Mouse (Mus musculus) stomach, embryonic 15.5 days (tissue): Measurements from ENCODE around the gene Vipr2. TPM values are rescaled to one million over a fixed set of nuclear protein-coding genes. Genes with fewer than 3 reads are reported as not detected.

ENCODE experiments used
- ATAC-seq: fragments of 200-750 bp; cut with Nextera tagmentation; 2 replicates; pipeline ENCODE4 v1.8.0; 2017; ENCODE audit warnings: low read depth, moderate number of reproducible peaks, moderate TSS enrichment; ENCODE audit not compliant: insufficient read depth, low FRiP score
- H3K27ac ChIP-seq: fragments of 300-500 bp; sonication (generic); 2 replicates; pipeline ENCODE4 v1.5.1; 2015; ENCODE audit warnings: mild to moderate bottlenecking, inconsistent platforms
- H3K27me3 ChIP-seq: fragments of 300-500 bp; sonication (generic); replicated peaks from 2 replicates; pipeline ENCODE4 v1.6.1; 2015; ENCODE audit warnings: inconsistent platforms
- H3K36me3 ChIP-seq: fragments of 300-500 bp; sonication (generic); 2 replicates; pipeline ENCODE4 v1.6.1; 2015; ENCODE audit warnings: inconsistent platforms
- H3K4me1 ChIP-seq: fragments of 300-500 bp; sonication (generic); 2 replicates; pipeline ENCODE4 v1.6.1; 2015; ENCODE audit warnings: inconsistent platforms
- H3K4me2 ChIP-seq: fragments of 300-500 bp; sonication (generic); 2 replicates; pipeline ENCODE4 v1.6.1; 2015; ENCODE audit warnings: mild to moderate bottlenecking, inconsistent platforms
- H3K4me3 ChIP-seq: fragments of 300-500 bp; sonication (generic); replicated peaks from 2 replicates; pipeline ENCODE4 v1.5.1; 2015; ENCODE audit warnings: inconsistent platforms
- H3K9ac ChIP-seq: fragments of 300-500 bp; sonication (generic); 2 replicates; pipeline ENCODE4 v1.6.1; 2015; ENCODE audit warnings: inconsistent platforms
- H3K9me3 ChIP-seq: fragments of 300-500 bp; sonication (generic); 2 replicates; pipeline ENCODE4 v1.6.1; 2016; ENCODE audit warnings: inconsistent platforms
- WGBS: fragments of 180-500 bp; shearing (Covaris S2); methylation state at CpG from one replicate; pipeline ENCODE4 v1.1.7; 2015; 5-methylcytosine and 5-hydroxymethylcytosine counted together
- microRNA-seq: library from miRNA; unstranded; fragments of <30 nt; microRNA quantifications from one replicate; pipeline ENCODE4, GENCODE M21; 2016
- polyA plus RNA-seq: library from polyadenylated mRNA; unstranded; fragments of >200 nt; fragmentation: Nextera tagmentation; extraction: Ambion mirVana; gene quantifications from 2 replicates; pipeline ENCODE4 v1.2.1, GENCODE M21; 2015

Vipr2 gene
- polyA plus RNA-seq, 1 experiment from 2014 or later: 6.3 TPM

DNA sequence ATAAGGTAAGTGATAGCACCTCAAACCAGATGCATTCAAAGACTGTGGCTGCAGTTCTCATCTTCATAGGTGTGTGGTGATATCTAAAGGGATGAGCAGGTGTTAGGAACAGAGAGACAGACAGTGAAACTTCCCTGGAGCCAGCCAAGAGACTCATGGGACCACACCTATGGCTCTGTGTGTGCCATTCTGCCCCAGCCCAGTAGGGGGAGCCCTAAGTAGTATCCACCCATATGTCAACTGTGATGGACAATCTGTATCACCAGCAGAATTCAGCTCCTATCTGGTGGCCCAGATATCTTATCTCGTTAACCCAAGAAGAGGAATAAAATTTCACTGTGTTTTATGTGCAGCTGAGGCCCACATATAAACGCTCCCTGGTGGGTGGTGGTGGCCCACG is 99.4 kb downstream of the Vipr2 start:
- no peaks in the 10 kb centered on the region for H3K36me3 ChIP-seq
- H3K4me1 ChIP-seq: no peaks in the 10 kb centered on the region
- WGBS: 83% methylated on average over 3 of the region's 3 CpGs
- H3K4me3 ChIP-seq: no peak overlapping the region
- no peaks in the 10 kb centered on the region for H3K27me3 ChIP-seq
- no peak overlapping the region for H3K9ac ChIP-seq
- H3K9me3 ChIP-seq: no peaks in the 10 kb centered on the region
- no peak overlapping the region for H3K27ac ChIP-seq
- no peak for ATAC-seq
- no peak overlapping the region for H3K4me2 ChIP-seq

GRCm38 (mm10) chr12:116181436-116182050 is 104.0 kb downstream of the Vipr2 start:
- H3K27me3 ChIP-seq: no peaks in the 10 kb centered on the region
- no peak overlapping the region for H3K4me2 ChIP-seq
- no peaks in the 10 kb centered on the region for H3K36me3 ChIP-seq
- no peak overlapping the region for H3K27ac ChIP-seq
- no peak for ATAC-seq
- H3K4me1 ChIP-seq: no peaks in the 10 kb centered on the region
- no peaks in the 10 kb centered on the region for H3K9me3 ChIP-seq
- no peak overlapping the region for H3K4me3 ChIP-seq
- 71% methylated on average over 4 of the region's 4 CpGs for WGBS
- H3K9ac ChIP-seq: no peak overlapping the region

DNA sequence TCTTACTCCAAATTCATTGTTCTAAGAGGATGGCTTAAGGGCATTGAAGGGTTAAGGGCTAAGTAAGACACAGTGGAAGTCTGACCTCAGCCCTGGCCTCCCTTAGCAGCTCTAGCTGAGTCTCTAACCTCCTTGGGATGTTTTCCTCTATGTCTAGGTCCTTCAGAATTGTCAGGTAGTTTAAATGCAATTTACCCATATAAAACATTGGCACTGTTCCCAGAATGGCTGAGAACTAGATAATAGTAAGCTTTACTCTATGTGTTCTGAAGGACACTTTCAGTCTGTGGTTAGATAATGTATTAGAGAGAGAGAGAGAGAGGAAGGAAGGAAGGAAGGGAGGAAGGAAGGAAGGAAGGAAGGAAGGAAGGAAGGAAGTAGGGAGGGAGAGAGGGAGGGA is 104.8 kb downstream of the Vipr2 start:
- no peaks in the 10 kb centered on the region for H3K4me1 ChIP-seq
- H3K27me3 ChIP-seq: no peaks in the 10 kb centered on the region
- H3K4me3 ChIP-seq: no peak overlapping the region
- no peak for ATAC-seq
- H3K9me3 ChIP-seq: no peaks in the 10 kb centered on the region
- no peak overlapping the region for H3K27ac ChIP-seq
- no peak overlapping the region for H3K4me2 ChIP-seq
- no peaks in the 10 kb centered on the region for H3K36me3 ChIP-seq
- H3K9ac ChIP-seq: no peak overlapping the region

- Histone ChIP-seq H3K9me3 (no peaks in the 10 kb centered on the region), H3K4me3 (no peak overlapping the region)
- no peak for ATAC-seq
Observed at GRCm38 (mm10) chr12:116183212-116183935, 105.8 kb downstream of the Vipr2 start.

GRCm38 (mm10) chr12:116193952-116194351 is 116.4 kb downstream of the Vipr2 start:
- H3K27me3 ChIP-seq: no peaks in the 10 kb centered on the region
- H3K4me3 ChIP-seq: no peak overlapping the region
- whole genome bisulfite sequencing: 55% methylated on average over 6 of the region's 6 CpGs
- no peak overlapping the region for H3K4me2 ChIP-seq
- H3K36me3 ChIP-seq: no peaks in the 10 kb centered on the region
- no peak for ATAC-seq
- H3K9ac ChIP-seq: no peak overlapping the region
- H3K4me1 ChIP-seq: no peaks in the 10 kb centered on the region
- H3K9me3 ChIP-seq: no peaks in the 10 kb centered on the region
- no peak overlapping the region for H3K27ac ChIP-seq

More at GRCm38 (mm10) chr12:116183212-116183935, 105.8 kb downstream of the Vipr2 start:
- H3K4me2 ChIP-seq: no peak overlapping the region
- no peaks in the 10 kb centered on the region for H3K4me1 ChIP-seq
- no peaks in the 10 kb centered on the region for H3K36me3 ChIP-seq
- no peak overlapping the region for H3K27ac ChIP-seq
- no peaks in the 10 kb centered on the region for H3K27me3 ChIP-seq
- WGBS: 75% methylated on average over 6 of the region's 6 CpGs
- no peak overlapping the region for H3K9ac ChIP-seq

- Histone ChIP-seq H3K27ac (no peak overlapping the region), H3K9me3 (no peaks in the 10 kb centered on the region), H3K27me3 (no peaks in the 10 kb centered on the region), H3K9ac (no peak overlapping the region), H3K4me1 (no peaks in the 10 kb centered on the region), H3K4me3 (no peak overlapping the region), H3K36me3 (no peaks in the 10 kb centered on the region), H3K4me2 (no peak overlapping the region)
- no peak for ATAC-seq
Observed at GRCm38 (mm10) chr12:116194641-116195040, 117.1 kb downstream of the Vipr2 start.

Small RNA genes within 50 kb of the gene (microRNA-seq; reads per million reads assigned to microRNA genes)
- not detected for gene Gm44372

Other genes starting within 250 kb of the Vipr2 start
- 38.0 and 41.7 TPM in 2 replicates for gene Zfp386, start 30.0 kb upstream of the Vipr2 start, polyA plus RNA-seq
- gene Wdr60, start 185.3 kb downstream of the Vipr2 start, polyA plus RNA-seq: 17.9 and 23.1 TPM in 2 replicates
- not detected in 2 replicates for gene Gm11027, start 197.7 kb downstream of the Vipr2 start, polyA plus RNA-seq
- 28.4 and 29.9 TPM in 2 replicates for gene Esyt2, start 203.5 kb downstream of the Vipr2 start, polyA plus RNA-seq